Mouse (Mus musculus): ENCODE measurements around the gene Arvcf. TPM values are rescaled to one million over a fixed set of nuclear protein-coding genes. Genes with fewer than 3 reads are reported as not detected.

The Arvcf gene
- polyA plus RNA-seq (2017; shearing (Covaris generic)), result 1 to 10 TPM; 1.1 to 1.7 TPM

DNA sequence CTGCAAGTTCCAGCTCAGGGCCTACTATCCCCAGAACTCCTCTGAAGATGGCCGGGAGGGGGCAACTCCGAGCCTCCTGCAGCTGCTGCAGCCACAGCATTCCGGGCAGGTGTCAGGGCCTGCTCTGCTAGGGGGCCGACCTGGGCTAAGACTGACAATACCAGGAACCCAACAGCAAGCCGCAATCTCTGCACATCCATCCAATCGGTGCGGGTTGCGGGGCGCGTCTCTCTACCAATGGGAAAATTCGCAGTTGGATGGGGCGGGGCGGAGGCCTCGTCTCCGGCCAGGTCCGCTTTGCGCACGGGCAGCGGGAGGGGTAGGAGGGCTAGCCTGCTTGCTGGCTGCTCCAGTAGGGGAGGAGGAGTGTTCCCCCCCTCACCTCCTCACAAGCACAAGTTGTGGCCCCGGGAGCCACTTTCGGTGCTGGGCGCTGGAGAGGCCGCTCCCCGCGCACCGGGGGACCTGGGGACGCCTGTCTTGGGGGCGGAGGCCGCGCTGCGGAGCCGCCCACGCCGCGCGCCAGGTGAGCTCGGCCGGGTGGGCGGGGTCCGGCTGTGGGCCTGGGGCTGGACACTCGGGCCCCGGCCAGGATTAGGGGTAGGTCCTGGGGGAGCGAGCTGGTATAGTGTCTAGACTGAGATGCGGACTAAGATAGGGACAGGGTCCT, at the start of gene Arvcf, which contains the start of gene Tango2:
Arvcf (plus strand) TSS at position 252 of the 670 bp plus-strand sequence.
Tango2 (minus strand) TSS at position 173 of the 670 bp plus-strand sequence.

DNA sequence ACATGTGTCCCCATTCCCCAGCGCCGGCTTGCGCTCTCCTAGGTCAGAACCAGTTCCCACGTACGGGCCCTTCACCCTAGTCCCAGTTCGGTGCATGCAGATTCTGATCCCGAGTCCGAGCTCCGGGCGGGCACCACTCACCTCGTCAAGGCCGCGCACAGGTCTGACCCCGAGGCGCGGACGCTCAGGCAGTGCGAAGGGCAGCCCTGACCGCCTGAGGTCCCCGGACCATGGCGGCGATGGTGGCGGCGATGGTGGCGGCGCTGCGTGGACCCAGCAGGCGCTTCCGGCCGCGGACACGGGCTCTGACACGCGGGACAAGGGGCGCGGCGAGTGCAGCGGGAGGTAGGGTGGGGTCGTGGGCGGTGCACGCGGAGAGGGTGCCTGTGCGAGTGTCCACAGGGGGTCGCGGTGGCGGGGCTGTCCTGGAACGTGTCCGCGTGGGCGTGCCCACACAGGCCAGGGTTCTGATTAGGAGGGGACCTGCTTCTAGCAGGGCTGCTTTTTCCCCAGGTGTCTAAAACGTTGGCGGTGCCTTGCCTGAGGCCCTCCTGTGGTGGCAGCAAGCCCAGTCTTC, 78.3 kb downstream of the Arvcf start, which contains the start of gene Txnrd2:
Txnrd2 (plus strand) TSS at position 170 of the 577 bp plus-strand sequence.

DNA sequence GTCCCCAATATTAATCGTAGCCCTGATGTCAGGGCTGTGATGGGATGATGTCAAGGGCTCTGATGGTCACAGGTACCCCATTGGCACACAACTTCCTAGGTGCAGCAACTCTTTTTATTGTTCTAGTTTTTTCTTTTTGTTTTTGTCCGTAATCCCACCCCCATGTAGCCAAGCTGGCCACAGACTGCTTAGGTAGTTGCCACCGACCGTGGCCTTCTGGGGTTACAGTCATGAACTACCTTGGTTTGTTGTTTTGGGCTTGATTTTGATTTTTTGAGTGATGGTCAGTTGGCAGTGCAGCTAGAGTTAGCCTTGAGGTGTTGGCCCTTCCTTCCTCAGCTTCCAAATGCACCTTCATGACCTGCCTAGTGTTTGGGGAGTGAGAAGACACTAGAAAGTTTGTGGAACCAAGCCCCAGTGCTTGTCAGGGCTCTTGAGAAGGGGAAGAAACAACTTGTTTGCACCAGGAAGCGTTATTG, 78.9 kb downstream of the Arvcf start, which contains the start of gene Comt:
Comt (minus strand) TSS at position 51 of the 479 bp plus-strand sequence.

Other genes starting within 250 kb of the Arvcf start
- not detected for gene Rtn4r, start 220.5 kb upstream of the Arvcf start, polyA plus RNA-seq (2017; shearing (Covaris generic))
- gene Ccdc188, start 130.3 kb upstream of the Arvcf start, polyA plus RNA-seq (2017; shearing (Covaris generic)), result not detected
- gene Zdhhc8, start 113.0 kb upstream of the Arvcf start, polyA plus RNA-seq (2017; shearing (Covaris generic)), result 1 to 10 TPM; 7.2 to 9.1 TPM
- 100 to 1,000 TPM in 1 of 2 experiments, 10 to 100 TPM in 1; 98.1 to 127 TPM for gene Trmt2a, start 99.5 kb upstream of the Arvcf start, polyA plus RNA-seq (2017; shearing (Covaris generic))
- 100 to 1,000 TPM; 216 to 273 TPM for gene Ranbp1, start 99.5 kb upstream of the Arvcf start, polyA plus RNA-seq (2017; shearing (Covaris generic))
- gene Gm49776, start 89.9 kb upstream of the Arvcf start, polyA plus RNA-seq (2017; shearing (Covaris generic)), result not detected
- 10 to 100 TPM; 26.5 to 37.7 TPM for gene Dgcr8, start 58.9 kb upstream of the Arvcf start, polyA plus RNA-seq (2017; shearing (Covaris generic))
- 10 to 100 TPM; 58.5 to 71.9 TPM for gene Tango2, start 79 bp upstream of the Arvcf start, polyA plus RNA-seq (2017; shearing (Covaris generic))
- gene Txnrd2, start 78.2 kb downstream of the Arvcf start, polyA plus RNA-seq (2017; shearing (Covaris generic)), result 10 to 100 TPM; 30.2 to 39.9 TPM
- 10 to 100 TPM; 42.9 to 67.2 TPM for gene Comt, start 78.7 kb downstream of the Arvcf start, polyA plus RNA-seq (2017; shearing (Covaris generic))
- 10 to 100 TPM; 17.6 to 22.6 TPM for gene Gnb1l, start 150.5 kb downstream of the Arvcf start, polyA plus RNA-seq (2017; shearing (Covaris generic))
- under 1 TPM in 1 of 2 experiments, not detected in 1; 0.44 TPM for gene Rtl10, start 150.7 kb downstream of the Arvcf start, polyA plus RNA-seq (2017; shearing (Covaris generic))
- gene Tbx1, start 242.5 kb downstream of the Arvcf start, polyA plus RNA-seq (2017; shearing (Covaris generic)), result not detected

Data from inflammation-experienced regulatory T-cells (primary cell).